Mouse (Mus musculus): ENCODE measurements at regions not wholly inside any gene's neighbourhood (a gene's known extent, or its start where the extent isn't known, plus 50 kb on each side); places are given as distances from the start of the nearest gene placed in this dataset.

DNA sequence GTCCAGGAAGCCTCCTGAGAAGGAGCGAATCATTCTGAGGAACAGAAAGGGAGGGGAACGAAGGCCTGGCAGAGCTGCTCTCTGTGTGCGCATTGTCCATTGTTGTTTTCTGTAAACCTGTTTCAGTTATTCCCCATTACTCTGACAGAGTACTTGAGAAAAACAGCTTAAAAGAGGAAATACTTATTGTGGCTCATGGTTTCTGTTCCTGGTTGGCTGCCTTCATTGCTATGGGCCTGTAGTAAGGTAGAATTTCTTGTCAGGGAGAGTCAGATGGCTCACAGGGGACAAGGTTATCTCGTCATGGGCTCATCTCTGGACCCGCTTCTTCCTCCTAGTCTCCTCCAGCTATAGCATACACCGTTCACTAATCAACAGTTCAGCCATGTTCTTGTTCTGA, 2112.9 kb downstream of the 4930444P10Rik start:
- no peak overlapping the region for H3K4me3 ChIP-seq (ENCODE audit: low read length)
- H3K9me3 ChIP-seq (ENCODE audit: control insufficient read depth, low read length), result no peaks in the 10 kb centered on the region
- no peak overlapping the region for H3K9ac ChIP-seq (ENCODE audit: low read length)
- ATAC-seq (ENCODE audit: low read depth), result no peak
- WGBS, result 87% methylated on average over 6 of the region's 6 CpGs
- no peaks in the 10 kb centered on the region for H3K36me3 ChIP-seq (ENCODE audit: control insufficient read depth, insufficient read depth, low read length)
- H3K27ac ChIP-seq (ENCODE audit: low read length), result no peak overlapping the region
- no peak overlapping the region for H3K4me2 ChIP-seq (ENCODE audit: low read depth, low read length)
- H3K27me3 ChIP-seq (ENCODE audit: control insufficient read depth, insufficient read depth, low read depth, low read length), result no peaks in the 10 kb centered on the region
- no peaks in the 10 kb centered on the region for H3K4me1 ChIP-seq (replicated peaks; ENCODE audit: control insufficient read depth, insufficient read depth, low read length)

DNA sequence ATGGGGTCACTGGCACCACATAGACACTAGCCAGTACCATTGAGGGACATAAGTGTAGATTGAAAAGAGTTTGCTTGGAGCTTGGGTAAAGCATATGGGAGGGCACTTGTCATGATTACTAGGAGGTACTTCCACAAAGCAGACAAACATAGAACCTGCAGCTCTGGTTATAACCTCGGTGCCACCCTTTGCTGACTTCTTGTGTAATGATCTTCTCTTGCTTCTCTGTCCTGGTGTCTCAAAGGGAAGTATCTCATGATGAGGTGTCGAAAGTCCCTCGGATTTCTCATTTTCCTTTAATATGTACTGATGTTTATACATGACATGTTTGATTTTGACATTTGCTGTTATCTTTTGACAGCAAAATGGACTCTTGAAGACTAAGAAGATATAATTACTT, 2114.5 kb downstream of the 4930444P10Rik start:
- ATAC-seq (ENCODE audit: low read depth), result no peak
- Histone ChIP-seq H3K9me3 (ENCODE audit: control insufficient read depth, low read length) (no peaks in the 10 kb centered on the region), H3K27ac (ENCODE audit: low read length) (no peak overlapping the region), H3K4me2 (ENCODE audit: low read depth, low read length) (no peak overlapping the region), H3K27me3 (ENCODE audit: control insufficient read depth, insufficient read depth, low read depth, low read length) (no peaks in the 10 kb centered on the region), H3K36me3 (ENCODE audit: control insufficient read depth, insufficient read depth, low read length) (no peaks in the 10 kb centered on the region), H3K9ac (ENCODE audit: low read length) (no peak overlapping the region), H3K4me3 (ENCODE audit: low read length) (no peak overlapping the region), H3K4me1 (replicated peaks; ENCODE audit: control insufficient read depth, insufficient read depth, low read length) (no peaks in the 10 kb centered on the region)
- 66% methylated on average over 3 of the region's 3 CpGs for WGBS

DNA sequence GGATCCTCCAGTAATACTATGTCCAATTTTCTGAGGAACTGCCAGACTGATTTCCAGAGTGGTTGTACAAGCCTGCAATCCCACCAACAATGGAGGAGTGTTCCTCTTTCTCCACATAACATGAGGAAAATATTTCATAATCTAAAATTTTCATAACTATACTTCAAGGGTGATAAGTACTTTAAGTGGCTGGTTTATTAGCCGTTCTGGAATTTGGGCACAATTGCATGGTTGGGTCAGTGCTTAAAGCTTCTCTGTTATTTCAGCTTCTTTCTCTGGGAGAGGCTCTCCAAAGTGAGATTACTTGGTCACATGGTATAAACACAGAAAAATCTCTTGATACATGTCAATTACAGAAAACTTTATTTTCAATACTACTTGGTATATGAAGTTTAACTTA, 2115.9 kb downstream of the 4930444P10Rik start:
- Histone ChIP-seq H3K36me3 (ENCODE audit: control insufficient read depth, insufficient read depth, low read length) (no peaks in the 10 kb centered on the region), H3K4me2 (ENCODE audit: low read depth, low read length) (no peak overlapping the region), H3K27me3 (ENCODE audit: control insufficient read depth, insufficient read depth, low read depth, low read length) (no peaks in the 10 kb centered on the region), H3K4me3 (ENCODE audit: low read length) (no peak overlapping the region), H3K9ac (ENCODE audit: low read length) (no peak overlapping the region), H3K9me3 (ENCODE audit: control insufficient read depth, low read length) (no peaks in the 10 kb centered on the region), H3K4me1 (replicated peaks; ENCODE audit: control insufficient read depth, insufficient read depth, low read length) (no peaks in the 10 kb centered on the region), H3K27ac (ENCODE audit: low read length) (no peak overlapping the region)
- WGBS, result 71% methylated on average over 1 of the region's 1 CpGs
- no peak for ATAC-seq (ENCODE audit: low read depth)

DNA sequence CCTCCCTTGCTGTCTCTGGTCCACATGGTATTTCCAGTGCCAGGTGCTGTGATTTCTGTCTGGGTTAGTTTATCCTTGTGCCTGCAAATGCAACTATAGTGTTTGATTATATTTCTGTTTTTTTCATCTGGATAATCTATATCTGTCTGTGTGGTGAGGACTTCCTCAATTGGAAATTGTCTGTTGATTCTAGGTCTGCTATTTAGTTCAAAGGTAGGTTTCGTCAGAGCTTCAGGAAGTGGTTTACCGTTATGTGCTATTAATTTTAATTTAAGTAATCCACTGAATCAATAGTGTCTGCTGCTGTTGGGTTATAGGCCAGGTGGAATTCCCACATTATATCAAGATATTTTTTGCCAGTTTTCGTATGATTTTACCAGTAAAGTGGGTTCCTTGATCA, 2143.9 kb downstream of the 4930444P10Rik start:
- H3K27ac ChIP-seq (ENCODE audit: low read length), result no peak overlapping the region
- no peaks in the 10 kb centered on the region for H3K36me3 ChIP-seq (ENCODE audit: control insufficient read depth, insufficient read depth, low read length)
- no peak overlapping the region for H3K4me2 ChIP-seq (ENCODE audit: low read depth, low read length)
- ATAC-seq (ENCODE audit: low read depth), result no peak
- H3K9me3 ChIP-seq (ENCODE audit: control insufficient read depth, low read length), result no peaks in the 10 kb centered on the region
- H3K27me3 ChIP-seq (ENCODE audit: control insufficient read depth, insufficient read depth, low read depth, low read length), result no peaks in the 10 kb centered on the region
- H3K4me3 ChIP-seq (ENCODE audit: low read length), result no peak overlapping the region
- no peaks in the 10 kb centered on the region for H3K4me1 ChIP-seq (replicated peaks; ENCODE audit: control insufficient read depth, insufficient read depth, low read length)
- H3K9ac ChIP-seq (ENCODE audit: low read length), result no peak overlapping the region
- 84% methylated on average over 3 of the region's 3 CpGs for WGBS

GRCm38 (mm10) chr1:13941351-13941750, 2151.8 kb downstream of the 4930444P10Rik start:
- ATAC-seq (ENCODE audit: low read depth), result no peak

DNA sequence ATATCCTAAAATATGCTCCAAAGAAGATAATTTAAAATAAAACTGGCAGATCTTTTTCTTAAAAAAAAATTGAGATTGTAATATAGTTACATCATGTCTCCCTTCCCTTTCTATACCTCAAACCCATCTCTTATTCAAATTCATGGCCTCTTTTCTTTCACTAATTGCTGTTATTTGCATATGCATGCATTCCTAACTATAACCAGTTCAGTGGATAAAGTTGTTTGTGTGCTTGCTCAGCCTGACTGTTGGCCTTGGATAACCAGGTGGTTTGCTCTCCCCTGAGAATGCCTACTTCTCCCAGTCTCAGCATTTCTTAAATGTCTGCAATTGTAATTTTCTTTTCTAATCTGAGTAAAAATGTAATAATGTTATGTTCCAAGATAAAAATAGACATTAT, 2154.8 kb downstream of the 4930444P10Rik start:
- Histone ChIP-seq H3K4me3 (ENCODE audit: low read length) (no peak overlapping the region), H3K4me1 (replicated peaks; ENCODE audit: control insufficient read depth, insufficient read depth, low read length) (no peaks in the 10 kb centered on the region), H3K36me3 (ENCODE audit: control insufficient read depth, insufficient read depth, low read length) (no peaks in the 10 kb centered on the region), H3K9me3 (ENCODE audit: control insufficient read depth, low read length) (peaks cover 3% of the 10 kb centered on the region; the same call in 1 of the 2 replicates), H3K4me2 (ENCODE audit: low read depth, low read length) (no peak overlapping the region), H3K27ac (ENCODE audit: low read length) (no peak overlapping the region), H3K27me3 (ENCODE audit: control insufficient read depth, insufficient read depth, low read depth, low read length) (no peaks in the 10 kb centered on the region), H3K9ac (ENCODE audit: low read length) (no peak overlapping the region)
- ATAC-seq (ENCODE audit: low read depth), result no peak

More at GRCm38 (mm10) chr1:13941351-13941750, 2151.8 kb downstream of the 4930444P10Rik start:
- Histone ChIP-seq H3K36me3 (ENCODE audit: control insufficient read depth, insufficient read depth, low read length) (no peaks in the 10 kb centered on the region), H3K9me3 (ENCODE audit: control insufficient read depth, low read length) (peaks cover 3% of the 10 kb centered on the region; the same call in 1 of the 2 replicates), H3K4me3 (ENCODE audit: low read length) (no peak overlapping the region), H3K27me3 (ENCODE audit: control insufficient read depth, insufficient read depth, low read depth, low read length) (no peaks in the 10 kb centered on the region), H3K27ac (ENCODE audit: low read length) (no peak overlapping the region), H3K4me1 (replicated peaks; ENCODE audit: control insufficient read depth, insufficient read depth, low read length) (no peaks in the 10 kb centered on the region), H3K9ac (ENCODE audit: low read length) (no peak overlapping the region), H3K4me2 (ENCODE audit: low read depth, low read length) (no peak overlapping the region)
- WGBS, result 77% methylated on average over 3 of the region's 3 CpGs

GRCm38 (mm10) chr1:13935938-13936491, 2157.1 kb downstream of the 4930444P10Rik start:
- Histone ChIP-seq H3K4me3 (ENCODE audit: low read length) (no peak overlapping the region), H3K9ac (ENCODE audit: low read length) (no peak overlapping the region), H3K4me1 (replicated peaks; ENCODE audit: control insufficient read depth, insufficient read depth, low read length) (no peaks in the 10 kb centered on the region), H3K27ac (ENCODE audit: low read length) (no peak overlapping the region), H3K27me3 (ENCODE audit: control insufficient read depth, insufficient read depth, low read depth, low read length) (no peaks in the 10 kb centered on the region), H3K9me3 (ENCODE audit: control insufficient read depth, low read length) (peaks cover 3% of the 10 kb centered on the region; the same call in 1 of the 2 replicates), H3K4me2 (ENCODE audit: low read depth, low read length) (no peak overlapping the region), H3K36me3 (ENCODE audit: control insufficient read depth, insufficient read depth, low read length) (no peaks in the 10 kb centered on the region)
- ATAC-seq (ENCODE audit: low read depth), result no peak
- 33% methylated on average over 4 of the region's 4 CpGs for WGBS

GRCm38 (mm10) chr1:13928679-13929078, 2164.4 kb downstream of the 4930444P10Rik start:
- no peaks in the 10 kb centered on the region for H3K36me3 ChIP-seq (ENCODE audit: control insufficient read depth, insufficient read depth, low read length)
- H3K9me3 ChIP-seq (ENCODE audit: control insufficient read depth, low read length), result no peaks in the 10 kb centered on the region
- H3K27ac ChIP-seq (ENCODE audit: low read length), result no peak overlapping the region
- no peaks in the 10 kb centered on the region for H3K27me3 ChIP-seq (ENCODE audit: control insufficient read depth, insufficient read depth, low read depth, low read length)
- H3K4me3 ChIP-seq (ENCODE audit: low read length), result no peak overlapping the region
- H3K4me1 ChIP-seq (replicated peaks; ENCODE audit: control insufficient read depth, insufficient read depth, low read length), result no peaks in the 10 kb centered on the region
- peak; percentile 59 for ATAC-seq (ENCODE audit: low read depth)
- WGBS, result 52% methylated on average over 2 of the region's 2 CpGs
- H3K4me2 ChIP-seq (ENCODE audit: low read depth, low read length), result no peak overlapping the region
- no peak overlapping the region for H3K9ac ChIP-seq (ENCODE audit: low read length)

DNA sequence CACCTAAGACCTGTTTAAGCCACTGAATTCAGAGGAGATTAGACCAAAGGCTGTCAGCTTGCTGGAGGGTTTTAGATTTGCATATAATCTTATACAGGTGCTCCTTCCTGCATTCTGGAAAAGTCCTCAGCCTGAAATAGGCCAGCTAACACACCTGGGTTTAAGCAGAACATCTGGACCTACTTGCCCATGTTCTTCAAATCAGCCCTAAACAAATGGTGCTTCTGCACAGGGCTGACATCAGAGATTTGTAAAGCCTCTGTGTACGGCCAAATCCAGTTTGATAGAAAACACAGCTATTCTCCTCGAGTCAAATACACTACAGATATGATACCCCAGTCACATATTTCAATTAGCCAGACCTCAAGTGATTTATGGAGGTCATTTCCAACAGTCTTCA, 2165.2 kb downstream of the 4930444P10Rik start:
- Histone ChIP-seq H3K27me3 (ENCODE audit: control insufficient read depth, insufficient read depth, low read depth, low read length) (no peaks in the 10 kb centered on the region), H3K9me3 (ENCODE audit: control insufficient read depth, low read length) (no peaks in the 10 kb centered on the region), H3K9ac (ENCODE audit: low read length) (no peak overlapping the region), H3K27ac (ENCODE audit: low read length) (no peak overlapping the region), H3K36me3 (ENCODE audit: control insufficient read depth, insufficient read depth, low read length) (no peaks in the 10 kb centered on the region), H3K4me3 (ENCODE audit: low read length) (no peak overlapping the region), H3K4me2 (ENCODE audit: low read depth, low read length) (no peak overlapping the region), H3K4me1 (replicated peaks; ENCODE audit: control insufficient read depth, insufficient read depth, low read length) (no peaks in the 10 kb centered on the region)
- ATAC-seq (ENCODE audit: low read depth), result no peak
- 61% methylated on average over 2 of the region's 2 CpGs for WGBS

- Histone ChIP-seq H3K4me3 (ENCODE audit: low read length) (no peak overlapping the region), H3K9ac (ENCODE audit: low read length) (no peak overlapping the region), H3K27ac (ENCODE audit: low read length) (no peak overlapping the region), H3K27me3 (ENCODE audit: control insufficient read depth, insufficient read depth, low read depth, low read length) (no peaks in the 10 kb centered on the region), H3K4me1 (replicated peaks; ENCODE audit: control insufficient read depth, insufficient read depth, low read length) (no peaks in the 10 kb centered on the region), H3K36me3 (ENCODE audit: control insufficient read depth, insufficient read depth, low read length) (no peaks in the 10 kb centered on the region), H3K9me3 (ENCODE audit: control insufficient read depth, low read length) (peaks cover 4% of the 10 kb centered on the region; the same call in 1 of the 2 replicates), H3K4me2 (ENCODE audit: low read depth, low read length) (no peak overlapping the region)
- 69% methylated on average over 2 of the region's 2 CpGs for WGBS
- ATAC-seq (ENCODE audit: low read depth), result no peak
Measured at GRCm38 (mm10) chr1:13925994-13926393, 2167.1 kb downstream of the 4930444P10Rik start.
